Mouse (Mus musculus): ENCODE results near the gene Aars2. TPM values are rescaled to one million over a fixed set of nuclear protein-coding genes. Genes with fewer than 3 reads are reported as not detected.

Gene Aars2
- polyA plus RNA-seq, 1 experiment = not detected

DNA sequence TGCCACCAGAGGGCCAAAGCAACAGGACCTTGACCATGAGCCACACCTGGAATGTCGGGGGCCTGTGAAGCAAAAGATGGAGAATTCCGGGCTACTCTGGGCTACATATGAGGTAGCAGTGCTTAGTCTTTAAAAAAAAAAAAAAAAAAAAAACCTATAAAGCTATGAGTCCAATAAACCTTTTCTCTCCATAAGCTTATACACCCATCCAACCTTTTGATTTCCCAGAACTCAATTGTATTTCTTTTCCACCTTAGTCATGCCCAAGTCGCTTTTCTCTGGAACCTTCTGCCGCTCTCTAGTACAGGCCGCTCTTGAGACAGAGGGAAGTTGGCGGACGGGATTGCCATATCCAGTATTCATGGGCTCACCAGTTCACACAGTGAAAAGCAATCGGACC lies 32.5 kb upstream of the Aars2 start:
- Histone ChIP-seq H3K4me3 (ENCODE audit: insufficient read depth, low read depth, low read length) (peak overlapping the region; percentile 60), H3K27ac (ENCODE audit: insufficient read depth, low read depth, low read length) (peak overlapping the region; percentile 94), H3K4me1 (ENCODE audit: control insufficient read depth, insufficient read depth, low read length) (peaks cover 17% of the 10 kb centered on the region)
- TF ChIP-seq CTCF (IDR thresholded peaks at IDR 0.05; ENCODE audit: insufficient read depth, low read depth, low read length) (no peak), POLR2A (IDR thresholded peaks at IDR 0.05; ENCODE audit: insufficient read depth, low read depth, low read length) (no peak)
- 52% methylated on average over 8 of the region's 8 CpGs for WGBS

GRCm38 (mm10) chr17:45474669-45475465 lies 31.8 kb upstream of the Aars2 start, which contains the start of gene Spats1:
Gene Spats1 (minus strand): TSS chr17:45475415.
- WGBS = 2% methylated on average over 30 of the region's 30 CpGs
- Histone ChIP-seq H3K4me3 (ENCODE audit: insufficient read depth, low read depth, low read length) (peak within 1 kb of the TSS; percentile 60), H3K27ac (ENCODE audit: insufficient read depth, low read depth, low read length) (peak within 1 kb of the TSS; percentile 94), H3K4me1 (ENCODE audit: control insufficient read depth, insufficient read depth, low read length) (peaks cover 16% of the 10 kb centered on the region)
- no peak for TF ChIP-seq CTCF (IDR thresholded peaks at IDR 0.05; ENCODE audit: insufficient read depth, low read depth, low read length)
- TF ChIP-seq POLR2A (IDR thresholded peaks at IDR 0.05; ENCODE audit: insufficient read depth, low read depth, low read length) = peak; percentile 60

DNA sequence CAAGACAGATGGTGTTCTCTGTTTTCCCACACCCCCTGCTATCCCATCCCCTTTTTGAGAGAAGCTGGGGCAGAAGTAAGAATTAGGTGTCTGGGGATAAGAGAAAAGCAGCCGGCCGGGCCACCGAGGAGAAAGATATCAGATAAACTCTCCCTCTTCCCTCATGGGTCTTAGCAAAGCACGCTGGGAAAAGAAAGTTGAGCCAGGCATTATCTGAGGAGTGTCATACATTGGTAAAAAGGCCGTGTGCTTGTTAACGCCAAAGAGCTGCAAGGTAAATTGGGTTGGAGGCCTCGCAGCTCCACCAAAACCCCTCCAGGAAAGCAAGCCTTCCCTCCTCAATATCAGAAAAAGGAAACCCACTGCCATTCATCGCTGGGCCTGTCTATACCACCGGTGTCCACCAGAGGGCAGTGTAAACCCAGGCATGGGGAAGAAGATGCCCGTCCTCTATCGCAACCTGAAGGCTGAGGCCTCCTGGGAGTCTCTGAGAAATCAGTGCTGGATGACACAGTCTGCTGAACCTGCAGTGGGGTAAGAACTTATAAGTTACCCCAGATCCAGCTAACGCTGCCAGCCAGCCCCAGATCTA lies 28.3 kb upstream of the Aars2 start:
- WGBS = 20% methylated on average over 12 of the region's 12 CpGs
- Histone ChIP-seq H3K4me1 (ENCODE audit: control insufficient read depth, insufficient read depth, low read length) (peaks cover 13% of the 10 kb centered on the region), H3K27ac (ENCODE audit: insufficient read depth, low read depth, low read length) (no peak overlapping the region), H3K4me3 (ENCODE audit: insufficient read depth, low read depth, low read length) (no peak overlapping the region)
- TF ChIP-seq CTCF (IDR thresholded peaks at IDR 0.05; ENCODE audit: insufficient read depth, low read depth, low read length) (peak; percentile 90), POLR2A (IDR thresholded peaks at IDR 0.05; ENCODE audit: insufficient read depth, low read depth, low read length) (no peak)

DNA sequence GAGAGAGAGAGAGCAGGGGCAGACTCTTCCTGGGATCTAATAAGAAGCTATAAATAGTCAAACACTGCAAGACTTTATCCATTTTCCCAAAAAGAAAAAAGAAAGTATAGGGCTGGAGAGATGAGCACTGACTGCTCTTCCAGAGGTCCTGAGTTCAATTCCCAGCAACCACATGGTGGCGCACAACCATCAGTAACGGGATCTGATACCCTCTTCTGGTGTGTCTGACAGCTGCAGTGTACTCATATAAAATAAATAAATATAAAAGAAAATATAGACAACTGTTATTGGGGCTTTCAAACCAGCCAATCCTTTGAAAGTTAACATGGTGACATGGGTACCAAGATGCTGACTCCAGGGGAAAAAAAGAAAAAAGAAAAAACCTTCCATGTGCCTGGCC lies 26.2 kb upstream of the Aars2 start:
- WGBS = 29% methylated on average over 2 of the region's 2 CpGs
- Histone ChIP-seq H3K4me3 (ENCODE audit: insufficient read depth, low read depth, low read length) (no peak overlapping the region), H3K27ac (ENCODE audit: insufficient read depth, low read depth, low read length) (no peak overlapping the region), H3K4me1 (ENCODE audit: control insufficient read depth, insufficient read depth, low read length) (no peaks in the 10 kb centered on the region)
- TF ChIP-seq POLR2A (IDR thresholded peaks at IDR 0.05; ENCODE audit: insufficient read depth, low read depth, low read length) (no peak), CTCF (IDR thresholded peaks at IDR 0.05; ENCODE audit: insufficient read depth, low read depth, low read length) (no peak)

DNA sequence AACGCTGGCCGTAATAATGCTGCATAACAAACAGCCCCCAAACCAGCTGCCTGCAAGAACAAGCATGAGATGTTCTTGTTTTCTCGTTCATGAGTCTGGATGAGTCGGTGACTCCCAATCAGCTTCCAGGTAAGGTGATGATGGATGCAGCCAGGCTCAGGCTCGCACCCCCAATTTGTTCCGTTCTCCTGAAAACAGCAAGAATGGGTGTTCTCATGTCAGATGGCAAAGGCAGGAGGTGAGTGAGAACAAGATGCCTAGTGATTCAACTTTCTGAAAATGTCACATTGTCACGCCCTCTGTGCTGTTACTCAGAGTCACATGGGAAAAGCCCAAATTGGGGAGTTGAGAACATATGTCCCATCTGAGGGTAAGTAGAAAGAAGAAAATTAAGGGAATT lies 21.1 kb upstream of the Aars2 start:
- Histone ChIP-seq H3K4me3 (ENCODE audit: insufficient read depth, low read depth, low read length) (no peak overlapping the region), H3K27ac (ENCODE audit: insufficient read depth, low read depth, low read length) (no peak overlapping the region), H3K4me1 (ENCODE audit: control insufficient read depth, insufficient read depth, low read length) (peaks cover 4% of the 10 kb centered on the region)
- TF ChIP-seq CTCF (IDR thresholded peaks at IDR 0.05; ENCODE audit: insufficient read depth, low read depth, low read length) (no peak), POLR2A (IDR thresholded peaks at IDR 0.05; ENCODE audit: insufficient read depth, low read depth, low read length) (no peak)
- 83% methylated on average over 7 of the region's 7 CpGs for WGBS

DNA sequence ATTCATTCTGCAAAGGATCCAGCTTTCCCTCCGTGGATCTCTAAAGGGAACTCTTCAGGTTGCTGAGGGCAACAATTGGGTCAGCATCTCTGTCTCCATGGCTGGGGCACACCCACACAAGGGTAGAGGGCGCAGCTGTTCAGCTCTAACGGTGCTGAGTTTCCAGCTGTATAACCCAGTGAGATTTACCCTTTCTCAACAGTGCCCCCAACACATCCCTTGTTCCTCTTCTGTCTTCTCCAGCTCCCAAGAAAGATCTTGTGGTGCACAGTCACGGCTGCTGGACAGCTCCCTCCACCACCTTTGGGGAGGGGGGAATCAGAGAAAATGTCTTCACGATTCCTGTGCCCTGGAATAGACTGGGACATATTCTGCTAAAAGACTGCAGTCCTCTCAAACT lies 19.4 kb upstream of the Aars2 start:
- Histone ChIP-seq H3K27ac (ENCODE audit: insufficient read depth, low read depth, low read length) (no peak overlapping the region), H3K4me1 (ENCODE audit: control insufficient read depth, insufficient read depth, low read length) (peaks cover 4% of the 10 kb centered on the region)
- 17% methylated on average over 5 of the region's 5 CpGs for WGBS

GRCm38 (mm10) chr17:45488321-45489254 lies 18.1 kb upstream of the Aars2 start:
- Histone ChIP-seq H3K27ac (ENCODE audit: insufficient read depth, low read depth, low read length) (no peak overlapping the region), H3K4me3 (ENCODE audit: insufficient read depth, low read depth, low read length) (no peak overlapping the region), H3K4me1 (ENCODE audit: control insufficient read depth, insufficient read depth, low read length) (peaks cover 4% of the 10 kb centered on the region)
- 88% methylated on average over 23 of the region's 23 CpGs for WGBS
- TF ChIP-seq CTCF (IDR thresholded peaks at IDR 0.05; ENCODE audit: insufficient read depth, low read depth, low read length) (no peak), POLR2A (IDR thresholded peaks at IDR 0.05; ENCODE audit: insufficient read depth, low read depth, low read length) (no peak)

More for the DNA sequence above, 19.4 kb upstream of the Aars2 start:
- no peak for TF ChIP-seq POLR2A (IDR thresholded peaks at IDR 0.05; ENCODE audit: insufficient read depth, low read depth, low read length)
- TF ChIP-seq CTCF (IDR thresholded peaks at IDR 0.05; ENCODE audit: insufficient read depth, low read depth, low read length) = no peak
- H3K4me3 ChIP-seq (ENCODE audit: insufficient read depth, low read depth, low read length) = no peak overlapping the region; the same call in 1 of the 2 replicates

GRCm38 (mm10) chr17:45489736-45490135 lies 16.9 kb upstream of the Aars2 start:
- no peak overlapping the region for H3K27ac ChIP-seq (ENCODE audit: insufficient read depth, low read depth, low read length)
- no peak overlapping the region for H3K4me3 ChIP-seq (ENCODE audit: insufficient read depth, low read depth, low read length)
- peaks cover 4% of the 10 kb centered on the region for H3K4me1 ChIP-seq (ENCODE audit: control insufficient read depth, insufficient read depth, low read length)
- 79% methylated on average over 6 of the region's 6 CpGs for WGBS
- no peak for TF ChIP-seq CTCF (IDR thresholded peaks at IDR 0.05; ENCODE audit: insufficient read depth, low read depth, low read length)
- TF ChIP-seq POLR2A (IDR thresholded peaks at IDR 0.05; ENCODE audit: insufficient read depth, low read depth, low read length) = no peak
